Mouse (Mus musculus) MEL (cell line): Measurements from ENCODE around the gene Nprl3. TPM values are rescaled to one million over a fixed set of nuclear protein-coding genes. Genes with fewer than 3 reads are reported as not detected.

ENCODE experiments used
- DNase-seq: peaks from one replicate; pipeline ENCODE4 v3.0.0; 2011; ENCODE audit warnings: low read depth, low spot score
- H3K27ac ChIP-seq: 2 replicates; pipeline ENCODE4 v1.5.1; 2012; ENCODE audit warnings: low read depth, mild to moderate bottlenecking, control low read depth, low read length, moderate library complexity; ENCODE audit not compliant: control insufficient read depth
- H3K27me3 ChIP-seq, 2 experiments: fragments of 150-350 bp in 1 of 2; sonication (generic) in 1 of 2; 2 replicates each; pipeline ENCODE4 v1.6.1; 2012; ENCODE audit warnings: low read length in 2 of 2, mild to moderate bottlenecking in 2 of 2, improper control_type of control experiment in 1 of 2, moderate library complexity in 1 of 2; ENCODE audit not compliant: insufficient read depth in 2 of 2, control insufficient read depth in 1 of 2
- H3K36me3 ChIP-seq, 2 experiments: 2 replicates each; pipeline ENCODE4 v1.6.1; 2012 to 2014; ENCODE audit warnings: low read length in 2 of 2, improper control_type of control experiment in 1 of 2, inconsistent platforms in 1 of 2, mild to moderate bottlenecking in 1 of 2; ENCODE audit not compliant: insufficient read depth in 2 of 2, control insufficient read depth in 1 of 2
- H3K4me1 ChIP-seq, 2 experiments: fragments of 150-350 bp in 1 of 2; sonication (generic) in 1 of 2; 2 replicates each; pipeline ENCODE4 v1.6.1; 2012; ENCODE audit warnings: low read length in 2 of 2, improper control_type of control experiment in 1 of 2, mild to moderate bottlenecking in 1 of 2; ENCODE audit not compliant: insufficient read depth in 2 of 2, control insufficient read depth in 1 of 2
- H3K4me3 ChIP-seq, 2 experiments: fragments of 150-350 bp in 1 of 2; sonication (generic) in 1 of 2; 2 replicates each; pipeline ENCODE4 v1.5.1; 2012; ENCODE audit warnings: low read depth in 2 of 2, low read length in 2 of 2, mild to moderate bottlenecking in 2 of 2, moderate library complexity in 2 of 2, control low read depth in 1 of 2, improper control_type of control experiment in 1 of 2; ENCODE audit not compliant: control insufficient read depth in 1 of 2, insufficient read depth in 1 of 2
- H3K79me2 ChIP-seq: 2 replicates; pipeline ENCODE4 v1.6.1; 2012; ENCODE audit warnings: mild to moderate bottlenecking, low read length, moderate library complexity; ENCODE audit not compliant: control insufficient read depth, poor library complexity, insufficient read depth
- H3K9ac ChIP-seq: 2 replicates; pipeline ENCODE4 v1.6.1; 2012; ENCODE audit warnings: low read depth, mild to moderate bottlenecking, control low read depth, low read length, moderate library complexity; ENCODE audit not compliant: control insufficient read depth, poor library complexity, severe bottlenecking
- H3K9me3 ChIP-seq: fragments of 150-350 bp; sonication (generic); replicated peaks from 2 replicates; pipeline ENCODE4 v1.6.1; 2012; ENCODE audit warnings: mild to moderate bottlenecking, low read length, improper control_type of control experiment, moderate library complexity; ENCODE audit not compliant: insufficient read depth
- BHLHE40 ChIP-seq: IDR thresholded peaks from 2 replicates; pipeline ENCODE4 v1.6.1; 2012; ENCODE audit warnings: low read depth, mild to moderate bottlenecking, inconsistent platforms, low read length, improper control_type of control experiment, borderline replicate concordance
- CHD1 ChIP-seq: IDR thresholded peaks from 2 replicates; pipeline ENCODE4 v1.6.1; 2012; ENCODE audit warnings: low read depth, mild to moderate bottlenecking, inconsistent platforms, low read length, improper control_type of control experiment
- CHD2 ChIP-seq: IDR thresholded peaks from 2 replicates; pipeline ENCODE4 v1.6.1; 2011; ENCODE audit warnings: low read length, improper control_type of control experiment
- ELF1 ChIP-seq: IDR thresholded peaks from 2 replicates; pipeline ENCODE4 v1.6.1; 2014; ENCODE audit warnings: low read depth, mild to moderate bottlenecking, inconsistent platforms, low read length, improper control_type of control experiment, moderate library complexity
- JUND ChIP-seq: IDR thresholded peaks from 2 replicates; pipeline ENCODE4 v1.6.1; 2011; ENCODE audit warnings: low read depth, mild to moderate bottlenecking, improper control_type of control experiment, low read length
- KAT2A ChIP-seq: conservative IDR thresholded peaks from 2 replicates; pipeline ENCODE4 v1.6.1; 2012; ENCODE audit warnings: low read depth, low read length, improper control_type of control experiment, inconsistent platforms
- MAFK ChIP-seq: IDR thresholded peaks from 2 replicates; pipeline ENCODE4 v1.6.1; 2011; ENCODE audit warnings: low read depth, mild to moderate bottlenecking, low read length, improper control_type of control experiment, borderline replicate concordance
- MAX ChIP-seq: IDR thresholded peaks from 2 replicates; pipeline ENCODE4 v1.6.1; 2011; ENCODE audit warnings: low read length, improper control_type of control experiment
- MYC ChIP-seq: IDR thresholded peaks from 2 replicates; pipeline ENCODE4 v1.6.1; 2011; ENCODE audit warnings: low read depth, mild to moderate bottlenecking, low read length, improper control_type of control experiment, moderate library complexity
- NELFE ChIP-seq: IDR thresholded peaks from 2 replicates; pipeline ENCODE4 v1.6.1; 2011; ENCODE audit warnings: low read depth, low read length, improper control_type of control experiment
- POLR2A ChIP-seq, 2 experiments: IDR thresholded peaks; 2 replicates each; pipeline ENCODE4 v1.6.1; 2011 to 2012; ENCODE audit warnings: low read length in 2 of 2, mild to moderate bottlenecking in 2 of 2, control low read depth in 1 of 2, improper control_type of control experiment in 1 of 2, low read depth in 1 of 2, moderate library complexity in 1 of 2; ENCODE audit not compliant: control insufficient read depth in 1 of 2, insufficient read depth in 1 of 2, poor library complexity in 1 of 2
- POLR2AphosphoS2 ChIP-seq: IDR thresholded peaks from 2 replicates; pipeline ENCODE4 v1.6.1; 2011; ENCODE audit warnings: low read length, improper control_type of control experiment
- POLR2AphosphoS5 ChIP-seq: IDR thresholded peaks from 2 replicates; pipeline ENCODE4 v1.6.1; 2012; ENCODE audit warnings: low read depth, borderline replicate concordance, mild to moderate bottlenecking, inconsistent platforms, low read length, moderate library complexity, mixed read lengths
- RAD21 ChIP-seq: IDR thresholded peaks from 2 replicates; pipeline ENCODE4 v1.6.1; 2011; ENCODE audit warnings: mild to moderate bottlenecking, low read depth, low read length, improper control_type of control experiment
- RCOR1 ChIP-seq: IDR thresholded peaks from 2 replicates; pipeline ENCODE4 v1.6.1; 2012; ENCODE audit warnings: low read depth, mild to moderate bottlenecking, inconsistent platforms, low read length, improper control_type of control experiment
- SIN3A ChIP-seq: IDR thresholded peaks from 2 replicates; pipeline ENCODE4 v1.6.1; 2012; ENCODE audit warnings: low read length, improper control_type of control experiment, inconsistent platforms
- SMC3 ChIP-seq: IDR thresholded peaks from 2 replicates; pipeline ENCODE4 v1.6.1; 2011; ENCODE audit warnings: low read depth, low read length, improper control_type of control experiment
- TBP ChIP-seq: IDR thresholded peaks from 2 replicates; pipeline ENCODE4 v1.8.0; 2011; ENCODE audit warnings: low read depth, low read length, improper control_type of control experiment
- UBTF ChIP-seq: IDR thresholded peaks from 2 replicates; pipeline ENCODE4 v1.6.1; 2012; ENCODE audit warnings: low read depth, mild to moderate bottlenecking, inconsistent platforms, low read length, improper control_type of control experiment, moderate library complexity, borderline replicate concordance; ENCODE audit not compliant: insufficient read depth
- USF1 ChIP-seq: IDR thresholded peaks from 2 replicates; pipeline ENCODE4 v1.6.1; 2014; ENCODE audit warnings: low read depth, mild to moderate bottlenecking, inconsistent platforms, low read length, improper control_type of control experiment, moderate library complexity
- USF2 ChIP-seq, 2 experiments: IDR thresholded peaks; 2 replicates each; pipeline ENCODE4 v1.6.1; 2011 to 2012; ENCODE audit warnings: improper control_type of control experiment in 2 of 2, low read length in 2 of 2, borderline replicate concordance in 1 of 2, inconsistent platforms in 1 of 2, low read depth in 1 of 2, mild to moderate bottlenecking in 1 of 2; ENCODE audit not compliant: insufficient read depth in 1 of 2
- ZKSCAN1 ChIP-seq: IDR thresholded peaks from 2 replicates; pipeline ENCODE4 v1.6.1; 2012; ENCODE audit warnings: low read depth, mild to moderate bottlenecking, inconsistent platforms, low read length, improper control_type of control experiment, moderate library complexity
- ZMIZ1 ChIP-seq: IDR thresholded peaks from 2 replicates; pipeline ENCODE4 v1.6.1; 2012; ENCODE audit warnings: low read depth, mild to moderate bottlenecking, inconsistent platforms, low read length, improper control_type of control experiment, moderate library complexity
- ZNF384 ChIP-seq: IDR thresholded peaks from 2 replicates; pipeline ENCODE4 v1.6.1; 2012; ENCODE audit warnings: low read depth, mild to moderate bottlenecking, inconsistent platforms, low read length, improper control_type of control experiment
- polyA plus RNA-seq, 2 experiments: library from polyadenylated mRNA; stranded (reverse) in 1 of 2; unstranded in 1 of 2; fragments of >175 nt in 1 of 2; fragments of >200 nt in 1 of 2; gene quantifications; 2 replicates each; pipeline versions ENCODE4 v1.2.1 to v1.2.4; 2012; ENCODE audit warnings: low replicate concordance in 2 of 2, low read depth in 1 of 2; ENCODE audit not compliant: insufficient read length in 2 of 2, insufficient read depth in 1 of 2, missing spikeins in 1 of 2
- total RNA-seq: library from RNA; depleted of rRNA; stranded (reverse); fragments of 300-350 nt; gene quantifications from 2 replicates; pipeline ENCODE4 v1.2.3, GENCODE M21; 2012

Nprl3 gene
- total and polyA plus RNA-seq, 3 experiments: 14.1 to 18.4 TPM; not detected in 1

- no peaks in the 10 kb centered on the region for H3K79me2 ChIP-seq
- no peak overlapping the region for H3K9ac ChIP-seq
- H3K9me3 ChIP-seq: no peaks in the 10 kb centered on the region
- TF ChIP-seq TBP (no peak), CHD2 (no peak), USF2 (IDR thresholded peaks at IDR 0.05; ENCODE audit: borderline replicate concordance in 1 of 2, insufficient read depth in 1 of 2, low read depth in 1 of 2, low read length in 2 of 2) (no peak), RCOR1 (no peak), SIN3A (no peak), ZNF384 (no peak), USF1 (no peak), JUND (no peak), MYC (no peak), SMC3 (no peak), ZMIZ1 (no peak), UBTF (no peak), MAFK (no peak), NELFE (no peak)
- TF ChIP-seq, all 39 proteins: peak for 0
- no peak for DNase-seq
- H3K27me3 ChIP-seq: no peaks in the 10 kb centered on the region; a peak in 1 of 4 replicates
- no peaks in the 10 kb centered on the region for H3K36me3 ChIP-seq
- H3K27ac ChIP-seq: no peak overlapping the region
- H3K4me3 ChIP-seq: no peak overlapping the region
- no peaks in the 10 kb centered on the region for H3K4me1 ChIP-seq
These were observed 35.9 kb upstream of the Nprl3 start for GRCm38 (mm10) chr11:32303455-32303854.

- no peaks in the 10 kb centered on the region for H3K79me2 ChIP-seq
- H3K4me1 ChIP-seq: no peaks in the 10 kb centered on the region; a peak in 1 of 4 replicates
- no peaks in the 10 kb centered on the region; a peak in 1 of 4 replicates for H3K36me3 ChIP-seq
- no peak for TF ChIP-seq BHLHE40
- TF ChIP-seq JUND: no peak
- TF ChIP-seq ZKSCAN1: no peak
- TF ChIP-seq CHD1: no peak
- TF ChIP-seq ELF1: no peak
- TF ChIP-seq SIN3A: no peak
- TF ChIP-seq MAX: no peak
- TF ChIP-seq RAD21: no peak
- no peak; the same call in 1 of the 2 replicates for TF ChIP-seq POLR2AphosphoS5
- TF ChIP-seq MAFK: no peak
- no peak for TF ChIP-seq NELFE
- no peak for TF ChIP-seq KAT2A
- TF ChIP-seq POLR2AphosphoS2: no peak
- TF ChIP-seq POLR2A (IDR thresholded peaks at IDR 0.05; ENCODE audit: control insufficient read depth in 1 of 2, insufficient read depth in 1 of 2, low read depth in 1 of 2, low read length in 2 of 2, poor library complexity in 1 of 2): no peak
- H3K9me3 ChIP-seq: no peaks in the 10 kb centered on the region
- H3K4me3 ChIP-seq: no peak overlapping the region
- H3K27ac ChIP-seq: no peak overlapping the region
- H3K27me3 ChIP-seq: no peaks in the 10 kb centered on the region; a peak in 1 of 4 replicates
- no peak overlapping the region for H3K9ac ChIP-seq
- DNase-seq: no peak
These were observed 35.4 kb upstream of the Nprl3 start for GRCm38 (mm10) chr11:32302824-32303419.
